Mouse (Mus musculus): ENCODE measurements at regions not wholly inside any gene's neighbourhood (a gene's known extent, or its start where the extent isn't known, plus 50 kb on each side); places are given as distances from the start of the nearest gene placed in this dataset.

GRCm38 (mm10) chr12:9271484-9271883, 241.7 kb downstream of the Ttc32 start:
- DNase-seq: no peak

GRCm38 (mm10) chr12:9274181-9274580, 244.4 kb downstream of the Ttc32 start:
- no peak for DNase-seq

GRCm38 (mm10) chr12:9275697-9276096, 245.9 kb downstream of the Ttc32 start:
- DNase-seq: peak; percentile 9 to 17

- DNase-seq: no peak
Observed at GRCm38 (mm10) chr12:9278735-9279134, 248.9 kb downstream of the Ttc32 start.

GRCm38 (mm10) chr12:9279893-9280605, 250.3 kb downstream of the Ttc32 start:
- DNase-seq: no peak

- no peak for DNase-seq
Observed at GRCm38 (mm10) chr12:9287271-9287670, 257.5 kb downstream of the Ttc32 start.

GRCm38 (mm10) chr12:9292656-9293055, 262.9 kb downstream of the Ttc32 start:
- DNase-seq: no peak

GRCm38 (mm10) chr12:9295211-9295610, 265.4 kb downstream of the Ttc32 start:
- no peak for DNase-seq

GRCm38 (mm10) chr12:9298848-9299655, 269.3 kb downstream of the Ttc32 start:
- no peak for DNase-seq

GRCm38 (mm10) chr12:9304146-9304545, 265.8 kb upstream of the Osr1 start:
- DNase-seq: peak; percentile 17 to 22

- no peak for DNase-seq
Observed at GRCm38 (mm10) chr12:9337891-9338672, 231.8 kb upstream of the Osr1 start.

GRCm38 (mm10) chr12:9338801-9339231, 231.1 kb upstream of the Osr1 start:
- peak; percentile 37 to 53 for DNase-seq

- no peak for DNase-seq
Observed at GRCm38 (mm10) chr12:9340769-9341168, 229.1 kb upstream of the Osr1 start.

GRCm38 (mm10) chr12:9345359-9345758, 224.6 kb upstream of the Osr1 start:
- no peak for DNase-seq

- DNase-seq: no peak
Observed at GRCm38 (mm10) chr12:9355512-9355911, 214.4 kb upstream of the Osr1 start.

GRCm38 (mm10) chr12:9357856-9358255, 212.1 kb upstream of the Osr1 start:
- no peak for DNase-seq

- peak in 1 of 2 experiments; percentile 3 for DNase-seq
Observed at GRCm38 (mm10) chr12:9358872-9359271, 211.0 kb upstream of the Osr1 start.

- DNase-seq: no peak
Observed at GRCm38 (mm10) chr12:9365931-9366330, 204.0 kb upstream of the Osr1 start.

- no peak for DNase-seq
Observed at GRCm38 (mm10) chr12:9368682-9369081, 201.2 kb upstream of the Osr1 start.

- DNase-seq: no peak
Observed at GRCm38 (mm10) chr12:9401956-9402355, 168.0 kb upstream of the Osr1 start.

GRCm38 (mm10) chr12:9404981-9405380, 164.9 kb upstream of the Osr1 start:
- DNase-seq: no peak

GRCm38 (mm10) chr12:9419311-9419710, 150.6 kb upstream of the Osr1 start:
- DNase-seq: no peak

GRCm38 (mm10) chr12:9430656-9431055, 139.3 kb upstream of the Osr1 start:
- DNase-seq: no peak
